Mouse (Mus musculus): ENCODE data around the gene Rora. TPM values are rescaled to one million over a fixed set of nuclear protein-coding genes. Genes with fewer than 3 reads are reported as not detected.
A peak's percentile ranks its signal among the peaks of the same experiment; 100 is the strongest.

Rora gene
- polyA plus RNA-seq, 1 experiment, result 0.85 TPM

DNA sequence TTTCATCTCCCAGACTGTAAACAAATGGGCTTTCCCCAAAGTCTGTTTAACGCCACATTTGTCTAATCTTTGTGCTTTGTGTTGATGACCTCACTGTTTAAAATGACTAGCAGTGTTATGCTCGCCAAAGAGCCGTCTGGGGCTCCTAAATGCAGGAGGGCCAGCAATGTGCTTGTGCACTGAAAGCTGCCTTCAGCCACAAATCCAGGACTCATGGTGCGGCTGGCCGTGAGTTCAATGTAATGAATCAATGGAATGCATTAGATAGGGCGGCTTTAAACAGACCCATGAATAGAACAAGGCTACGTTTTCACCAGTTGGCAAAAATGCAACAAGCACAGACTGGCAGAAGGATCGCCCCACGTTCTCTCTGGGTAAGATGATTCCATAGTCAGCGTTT, 623.7 kb downstream of the Rora start:
- WGBS, result 83% methylated on average over 10 of the region's 10 CpGs
- Histone ChIP-seq H3K4me3 (replicated peaks; ENCODE audit: control insufficient read depth, low read depth, low read length) (no peak overlapping the region), H3K4me1 (ENCODE audit: control insufficient read depth, insufficient read depth, low read length) (no peaks in the 10 kb centered on the region), H3K27ac (ENCODE audit: control insufficient read depth, insufficient read depth, low read depth, low read length, poor library complexity) (no peak overlapping the region)
- TF ChIP-seq POLR2A (IDR thresholded peaks at IDR 0.05; ENCODE audit: borderline replicate concordance, control insufficient read depth, low read depth, low read length), result no peak
- TF ChIP-seq CTCF (IDR thresholded peaks at IDR 0.05; ENCODE audit: control insufficient read depth, insufficient read depth, low read length), result no peak

GRCm38 (mm10) chr9:69285011-69285410, 631.4 kb downstream of the Rora start:
- WGBS, result 83% methylated on average over 3 of the region's 3 CpGs
- Histone ChIP-seq H3K4me3 (replicated peaks; ENCODE audit: control insufficient read depth, low read depth, low read length) (no peak overlapping the region), H3K27ac (ENCODE audit: control insufficient read depth, insufficient read depth, low read depth, low read length, poor library complexity) (no peak overlapping the region), H3K4me1 (ENCODE audit: control insufficient read depth, insufficient read depth, low read length) (no peaks in the 10 kb centered on the region)
- TF ChIP-seq POLR2A (IDR thresholded peaks at IDR 0.05; ENCODE audit: borderline replicate concordance, control insufficient read depth, low read depth, low read length) (no peak), CTCF (IDR thresholded peaks at IDR 0.05; ENCODE audit: control insufficient read depth, insufficient read depth, low read length) (no peak)

DNA sequence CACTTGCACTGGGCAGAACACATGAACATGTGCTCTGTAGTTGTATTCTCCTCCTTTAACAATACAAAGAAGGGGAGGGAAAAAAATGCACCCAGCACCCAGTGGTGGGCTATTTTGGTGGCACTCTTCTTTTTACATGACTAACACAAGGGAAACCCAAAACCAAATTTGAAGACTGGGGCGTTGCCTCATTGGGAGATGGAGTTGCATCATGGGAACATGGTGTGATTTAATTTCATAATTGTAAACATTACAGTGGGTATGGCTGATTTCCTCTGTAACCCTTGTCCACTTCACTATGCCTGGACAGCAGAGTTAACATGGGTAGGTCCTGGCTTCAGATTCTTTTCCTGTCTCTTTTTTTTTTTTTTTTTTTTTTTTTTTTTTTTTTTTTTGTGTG, 634.5 kb downstream of the Rora start:
- WGBS, result 31% methylated on average over 1 of the region's 1 CpGs
- no peak overlapping the region for H3K27ac ChIP-seq (ENCODE audit: control insufficient read depth, insufficient read depth, low read depth, low read length, poor library complexity)
- H3K4me1 ChIP-seq (ENCODE audit: control insufficient read depth, insufficient read depth, low read length), result no peaks in the 10 kb centered on the region
- H3K4me3 ChIP-seq (replicated peaks; ENCODE audit: control insufficient read depth, low read depth, low read length), result no peak overlapping the region
- TF ChIP-seq CTCF (IDR thresholded peaks at IDR 0.05; ENCODE audit: control insufficient read depth, insufficient read depth, low read length), result no peak
- no peak for TF ChIP-seq POLR2A (IDR thresholded peaks at IDR 0.05; ENCODE audit: borderline replicate concordance, control insufficient read depth, low read depth, low read length)

- H3K27ac ChIP-seq (ENCODE audit: control insufficient read depth, insufficient read depth, low read depth, low read length, poor library complexity), result no peak overlapping the region
- no peaks in the 10 kb centered on the region for H3K4me1 ChIP-seq (ENCODE audit: control insufficient read depth, insufficient read depth, low read length)
- TF ChIP-seq POLR2A (IDR thresholded peaks at IDR 0.05; ENCODE audit: borderline replicate concordance, control insufficient read depth, low read depth, low read length), result no peak
- no peak for TF ChIP-seq CTCF (IDR thresholded peaks at IDR 0.05; ENCODE audit: control insufficient read depth, insufficient read depth, low read length)
- WGBS, result 60% methylated on average over 5 of the region's 5 CpGs
- no peak overlapping the region for H3K4me3 ChIP-seq (replicated peaks; ENCODE audit: control insufficient read depth, low read depth, low read length)
Observed at GRCm38 (mm10) chr9:69288586-69288985, 635.0 kb downstream of the Rora start.

GRCm38 (mm10) chr9:69289056-69290017, 635.8 kb downstream of the Rora start:
- 3% methylated on average over 59 of the region's 59 CpGs for WGBS
- Histone ChIP-seq H3K27ac (ENCODE audit: control insufficient read depth, insufficient read depth, low read depth, low read length, poor library complexity) (no peak overlapping the region), H3K4me1 (ENCODE audit: control insufficient read depth, insufficient read depth, low read length) (no peaks in the 10 kb centered on the region), H3K4me3 (replicated peaks; ENCODE audit: control insufficient read depth, low read depth, low read length) (peak overlapping the region; percentile 47)
- TF ChIP-seq CTCF (IDR thresholded peaks at IDR 0.05; ENCODE audit: control insufficient read depth, insufficient read depth, low read length) (no peak), POLR2A (IDR thresholded peaks at IDR 0.05; ENCODE audit: borderline replicate concordance, control insufficient read depth, low read depth, low read length) (0 out of 2 replicates have a peak, but pooled peaks have one; percentile 6)

GRCm38 (mm10) chr9:69290018-69290880, 636.7 kb downstream of the Rora start:
- TF ChIP-seq CTCF (IDR thresholded peaks at IDR 0.05; ENCODE audit: control insufficient read depth, insufficient read depth, low read length), result no peak
- TF ChIP-seq POLR2A (IDR thresholded peaks at IDR 0.05; ENCODE audit: borderline replicate concordance, control insufficient read depth, low read depth, low read length), result no peak
- H3K27ac ChIP-seq (ENCODE audit: control insufficient read depth, insufficient read depth, low read depth, low read length, poor library complexity), result no peak overlapping the region; the same call in 1 of the 2 replicates
- under 1% methylated on average over 72 of the region's 73 CpGs for WGBS
- H3K4me1 ChIP-seq (ENCODE audit: control insufficient read depth, insufficient read depth, low read length), result no peaks in the 10 kb centered on the region
- peak overlapping the region; percentile 47 for H3K4me3 ChIP-seq (replicated peaks; ENCODE audit: control insufficient read depth, low read depth, low read length)

- Histone ChIP-seq H3K4me1 (ENCODE audit: control insufficient read depth, insufficient read depth, low read length) (no peaks in the 10 kb centered on the region), H3K4me3 (replicated peaks; ENCODE audit: control insufficient read depth, low read depth, low read length) (peak overlapping the region; percentile 37), H3K27ac (ENCODE audit: control insufficient read depth, insufficient read depth, low read depth, low read length, poor library complexity) (no peak overlapping the region; the same call in 1 of the 2 replicates)
- TF ChIP-seq CTCF (IDR thresholded peaks at IDR 0.05; ENCODE audit: control insufficient read depth, insufficient read depth, low read length), result no peak
- TF ChIP-seq POLR2A (IDR thresholded peaks at IDR 0.05; ENCODE audit: borderline replicate concordance, control insufficient read depth, low read depth, low read length), result no peak
- WGBS, result 1% methylated on average over 29 of the region's 29 CpGs
Observed at GRCm38 (mm10) chr9:69290881-69291450, 637.4 kb downstream of the Rora start.
